Mouse (Mus musculus) cerebellum, adult 2 months (tissue): ENCODE measurements at regions not wholly inside any gene's neighbourhood (a gene's known extent, or its start where the extent isn't known, plus 50 kb on each side); places are given as distances from the start of the nearest gene placed in this dataset.

Experiments used
- CTCF ChIP-seq: fragments of 200-500 bp; IDR thresholded peaks from 2 replicates; pipeline ENCODE4 v1.5.1; 2011; ENCODE audit warnings: low read depth, mild to moderate bottlenecking, control low read depth, low read length, moderate library complexity, borderline replicate concordance; ENCODE audit not compliant: insufficient read depth
- POLR2A ChIP-seq: fragments of 200-500 bp; IDR thresholded peaks from 2 replicates; pipeline ENCODE4 v1.6.1; 2011; ENCODE audit warnings: low read length, control low read depth, borderline replicate concordance; ENCODE audit not compliant: insufficient read depth

- TF ChIP-seq CTCF (no peak), POLR2A (no peak)
Observed at GRCm38 (mm10) chr7:71587626-71588025, 236.3 kb upstream of the Gm10295 start.
